Mouse (Mus musculus) lung, adult 2 months (tissue): ENCODE data around the gene Dazap1.

Experiments used
- CTCF ChIP-seq: fragments of 200-500 bp; IDR thresholded peaks from 2 replicates; pipeline ENCODE4 v1.5.1; 2011; ENCODE audit warnings: mild to moderate bottlenecking, low read length, control low read depth; ENCODE audit not compliant: insufficient read depth
- POLR2A ChIP-seq: fragments of 200-500 bp; IDR thresholded peaks from 2 replicates; pipeline ENCODE4 v1.6.1; 2011; ENCODE audit warnings: low read depth, mild to moderate bottlenecking, control low read depth, low read length, borderline replicate concordance; ENCODE audit errors: extremely low read depth

- TF ChIP-seq CTCF (no peak), POLR2A (no peak)
Observed at GRCm38 (mm10) chr10:80330084-80330483, 68.8 kb downstream of the Dazap1 start.
